Mouse (Mus musculus): ENCODE measurements around the gene Parp16. TPM values are rescaled to one million over a fixed set of nuclear protein-coding genes. Genes with fewer than 3 reads are reported as not detected.
"Not testable (repeated sequence)": the region's sequence is repeated elsewhere in the genome, so short reads cannot be mapped to it uniquely, and the experiment has no call there.

Parp16 gene
- total RNA-seq, 2 experiments from 2014 or later, result 4.2 TPM

GRCm38 (mm10) chr9:65205049-65205815 lies 10.1 kb downstream of the Parp16 start:
- intact Hi-C loops (cut with DNase I), result no loop called here
- DNase-seq (ENCODE audit: low spot score), result no peak

GRCm38 (mm10) chr9:65207041-65207815 lies 12.1 kb downstream of the Parp16 start:
- intact Hi-C loops (cut with DNase I); DNase-seq (ENCODE audit: low spot score): not testable (repeated sequence)

- intact Hi-C loops (cut with DNase I), result no loop called here
Measured at GRCm38 (mm10) chr9:65208293-65209179, 13.4 kb downstream of the Parp16 start.

GRCm38 (mm10) chr9:65211598-65211997 lies 16.4 kb downstream of the Parp16 start:
- intact Hi-C loops (cut with DNase I), result no loop called here
- no peak for DNase-seq (ENCODE audit: low spot score)

More at GRCm38 (mm10) chr9:65208293-65209179, 13.4 kb downstream of the Parp16 start:
- no peak for DNase-seq (ENCODE audit: low spot score)

GRCm38 (mm10) chr9:65214425-65214777 lies 19.2 kb downstream of the Parp16 start:
- peak; percentile 20 for DNase-seq (ENCODE audit: low spot score)
- intact Hi-C loops (cut with DNase I), result loop anchor here (2.0 kb wide), 1 partner anchor 18 kb away; no protein-coding TSS in a partner anchor

GRCm38 (mm10) chr9:65214778-65215493 lies 19.8 kb downstream of the Parp16 start:
- intact Hi-C loops (cut with DNase I), result loop anchor here (2.0 kb wide), 1 partner anchor 18 kb away; no protein-coding TSS in a partner anchor
- DNase-seq (ENCODE audit: low spot score), result peak; percentile 78

- intact Hi-C loops (cut with DNase I), result loop anchor here (2.0 kb wide), 1 partner anchor 19 kb away; no protein-coding TSS in a partner anchor
Measured at GRCm38 (mm10) chr9:65215494-65216126, 20.5 kb downstream of the Parp16 start.

GRCm38 (mm10) chr9:65216972-65217371 lies 21.8 kb downstream of the Parp16 start:
- DNase-seq (ENCODE audit: low spot score), result no peak
- intact Hi-C loops (cut with DNase I), result no loop called here

More at GRCm38 (mm10) chr9:65215494-65216126, 20.5 kb downstream of the Parp16 start:
- DNase-seq (ENCODE audit: low spot score), result peak; percentile 46

- intact Hi-C loops (cut with DNase I), result no loop called here
- no peak for DNase-seq (ENCODE audit: low spot score)
Measured at GRCm38 (mm10) chr9:65217661-65218060, 22.5 kb downstream of the Parp16 start.

GRCm38 (mm10) chr9:65218916-65219315 lies 23.8 kb downstream of the Parp16 start:
- no peak for DNase-seq (ENCODE audit: low spot score)
- intact Hi-C loops (cut with DNase I), result no loop called here

- DNase-seq (ENCODE audit: low spot score); intact Hi-C loops (cut with DNase I): not testable (repeated sequence)
Measured at GRCm38 (mm10) chr9:65220398-65220797, 25.2 kb downstream of the Parp16 start.

GRCm38 (mm10) chr9:65223927-65224326 lies 28.8 kb downstream of the Parp16 start:
- intact Hi-C loops (cut with DNase I), result no loop called here
- no peak for DNase-seq (ENCODE audit: low spot score)

GRCm38 (mm10) chr9:65225795-65226194 lies 30.6 kb downstream of the Parp16 start:
- no peak for DNase-seq (ENCODE audit: low spot score)

GRCm38 (mm10) chr9:65230250-65230649 lies 35.1 kb downstream of the Parp16 start:
- DNase-seq (ENCODE audit: low spot score), result no peak
- intact Hi-C loops (cut with DNase I), result no loop called here

More at GRCm38 (mm10) chr9:65225795-65226194, 30.6 kb downstream of the Parp16 start:
- intact Hi-C loops (cut with DNase I), result loop anchor here (2.0 kb wide), 1 partner anchor 57 kb away; no protein-coding TSS in a partner anchor

GRCm38 (mm10) chr9:65231284-65231683 lies 36.1 kb downstream of the Parp16 start:
- intact Hi-C loops (cut with DNase I), result no loop called here
- no peak for DNase-seq (ENCODE audit: low spot score)

- intact Hi-C loops (cut with DNase I), result no loop called here
Measured at GRCm38 (mm10) chr9:65233243-65233985, 38.3 kb downstream of the Parp16 start.

GRCm38 (mm10) chr9:65234734-65235133 lies 39.6 kb downstream of the Parp16 start:
- intact Hi-C loops (cut with DNase I), result no loop called here
- DNase-seq (ENCODE audit: low spot score), result no peak

More at GRCm38 (mm10) chr9:65233243-65233985, 38.3 kb downstream of the Parp16 start:
- no peak for DNase-seq (ENCODE audit: low spot score)

GRCm38 (mm10) chr9:65235601-65236000 lies 40.4 kb downstream of the Parp16 start:
- intact Hi-C loops (cut with DNase I), result no loop called here
- no peak for DNase-seq (ENCODE audit: low spot score)
